Mouse (Mus musculus) liver, embryonic 14.5 days (tissue): ENCODE data around the gene Gins1.

Experiments
- CTCF ChIP-seq: IDR thresholded peaks from 2 replicates; pipeline ENCODE4 v1.5.1; 2016; ENCODE audit warnings: antibody characterized with exemption, low read depth, control low read depth
- EP300 ChIP-seq: IDR thresholded peaks from 2 replicates; pipeline ENCODE4 v1.6.1; 2016; ENCODE audit warnings: antibody characterized with exemption, low read depth

DNA sequence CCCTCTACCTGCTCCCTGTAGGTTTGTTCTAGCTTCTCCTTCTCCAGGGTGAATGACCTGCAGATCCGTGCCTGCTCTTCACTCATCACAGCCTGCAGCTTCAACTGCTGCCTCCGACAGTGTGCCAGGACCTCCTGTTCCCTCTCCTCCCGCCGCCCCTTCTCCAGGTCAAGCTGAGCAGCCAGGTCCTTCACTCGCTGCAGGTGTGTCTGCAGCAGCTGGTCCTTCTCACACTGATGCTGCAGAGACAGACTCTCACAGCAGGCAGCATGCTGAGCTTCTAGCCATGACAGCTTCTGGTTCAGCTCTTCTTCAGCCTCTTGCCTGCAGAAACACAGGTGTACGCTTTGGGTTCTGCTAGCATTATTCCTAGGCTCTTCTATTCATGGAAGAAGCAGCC lies 44.9 kb downstream of the Gins1 start:
- TF ChIP-seq CTCF (no peak), EP300 (no peak)
